Mouse (Mus musculus): ENCODE measurements around the gene Dnaja3. TPM values are rescaled to one million over a fixed set of nuclear protein-coding genes. Genes with fewer than 3 reads are reported as not detected.

Gene Dnaja3
- polyA plus RNA-seq, 1 experiment = 69.5 TPM

GRCm38 (mm10) chr16:4665726-4666125, 25.9 kb downstream of the Dnaja3 start:
- H3K36me3 ChIP-seq (ENCODE audit: control insufficient read depth, insufficient read depth) = peaks cover 19% of the 10 kb centered on the region
- H3K27me3 ChIP-seq (ENCODE audit: control insufficient read depth, insufficient read depth, insufficient read length) = no peaks in the 10 kb centered on the region
- H3K4me3 ChIP-seq = no peak overlapping the region
- no peak overlapping the region for H3K4me2 ChIP-seq (ENCODE audit: low read depth)
- no peaks in the 10 kb centered on the region for H3K79me2 ChIP-seq (ENCODE audit: control insufficient read depth, insufficient read depth)
- TF ChIP-seq TCF12 (IDR thresholded peaks at IDR 0.05; ENCODE audit: insufficient read depth, poor library complexity, severe bottlenecking) = no peak
- no peak for TF ChIP-seq TCF3 (IDR thresholded peaks at IDR 0.05; ENCODE audit: insufficient read length, low read depth)
- no peak for TF ChIP-seq REST (IDR thresholded peaks at IDR 0.05; ENCODE audit: insufficient read depth, insufficient read length)
- no peak for TF ChIP-seq USF1 (IDR thresholded peaks at IDR 0.05; ENCODE audit: low read depth)
- no peak for TF ChIP-seq E2F4 (IDR thresholded peaks at IDR 0.05; ENCODE audit: insufficient read depth)
- TF ChIP-seq MAX (IDR thresholded peaks at IDR 0.05; ENCODE audit: low read depth) = no peak
- TF ChIP-seq POLR2AphosphoS2 (IDR thresholded peaks at IDR 0.05; ENCODE audit: insufficient read length, low read depth) = no peak
- TF ChIP-seq CEBPB (IDR thresholded peaks at IDR 0.05; ENCODE audit: insufficient read depth, poor library complexity, severe bottlenecking) = no peak
- TF ChIP-seq SRF (IDR thresholded peaks at IDR 0.05; ENCODE audit: control insufficient read depth, insufficient read length, low read depth) = no peak
- TF ChIP-seq POLR2A (IDR thresholded peaks at IDR 0.05; ENCODE audit: insufficient read length, low read depth) = no peak
- TF ChIP-seq MYOD1 (IDR thresholded peaks at IDR 0.05; ENCODE audit: control insufficient read depth in 1 of 3, insufficient read length in 2 of 3, low read depth in 2 of 3) = no peak
- no peak for TF ChIP-seq MYOG (IDR thresholded peaks at IDR 0.05; ENCODE audit: control insufficient read depth in 1 of 3, insufficient read depth in 1 of 3, insufficient read length in 2 of 3, low read depth in 2 of 3)
- H3ac ChIP-seq (ENCODE audit: control insufficient read depth, insufficient read length) = no peak overlapping the region

DNA sequence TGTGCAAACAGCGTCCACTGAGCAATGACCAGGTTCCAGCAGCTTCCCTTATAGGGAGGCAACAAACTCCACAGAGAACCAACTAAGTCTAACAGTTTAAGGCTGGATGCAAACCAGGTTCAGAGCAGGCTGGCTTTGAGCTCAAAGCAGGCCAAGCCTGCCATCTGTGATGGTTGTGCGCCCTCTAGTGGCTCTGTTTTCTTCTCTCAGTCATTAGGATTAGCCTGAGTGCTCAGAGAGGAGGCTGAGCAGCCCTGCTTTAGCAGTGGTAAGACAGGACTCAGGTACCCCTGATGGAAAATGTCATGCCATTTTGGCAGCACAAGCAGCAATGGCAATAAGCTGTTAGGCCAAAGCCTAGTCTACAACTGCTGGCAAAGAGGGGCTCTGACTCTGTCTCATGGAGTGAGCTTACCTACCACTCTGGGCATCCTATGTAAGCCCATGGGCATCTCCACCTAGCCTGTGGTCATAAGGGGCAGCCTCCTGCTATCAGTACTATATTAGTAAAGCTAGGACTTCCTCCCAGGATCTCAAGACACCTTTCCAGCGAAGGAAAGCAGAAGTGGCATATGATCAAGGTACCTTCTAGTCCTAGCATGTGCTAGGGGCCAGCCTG, 27.5 kb downstream of the Dnaja3 start:
- Histone ChIP-seq H3K36me3 (ENCODE audit: control insufficient read depth, insufficient read depth) (peaks cover 21% of the 10 kb centered on the region), H3K4me3 (no peak overlapping the region), H3K27me3 (ENCODE audit: control insufficient read depth, insufficient read depth, insufficient read length) (no peaks in the 10 kb centered on the region), H3ac (ENCODE audit: control insufficient read depth, insufficient read length) (no peak overlapping the region), H3K4me2 (ENCODE audit: low read depth) (no peak overlapping the region), H3K79me2 (ENCODE audit: control insufficient read depth, insufficient read depth) (no peaks in the 10 kb centered on the region)
- TF ChIP-seq MYOD1 (IDR thresholded peaks at IDR 0.05; ENCODE audit: control insufficient read depth in 1 of 3, insufficient read length in 2 of 3, low read depth in 2 of 3) = no peak
- TF ChIP-seq TCF12 (IDR thresholded peaks at IDR 0.05; ENCODE audit: insufficient read depth, poor library complexity, severe bottlenecking) = no peak
- TF ChIP-seq REST (IDR thresholded peaks at IDR 0.05; ENCODE audit: insufficient read depth, insufficient read length) = no peak
- no peak for TF ChIP-seq USF1 (IDR thresholded peaks at IDR 0.05; ENCODE audit: low read depth)
- TF ChIP-seq SRF (IDR thresholded peaks at IDR 0.05; ENCODE audit: control insufficient read depth, insufficient read length, low read depth) = no peak
- no peak for TF ChIP-seq TCF3 (IDR thresholded peaks at IDR 0.05; ENCODE audit: insufficient read length, low read depth)
- TF ChIP-seq CEBPB (IDR thresholded peaks at IDR 0.05; ENCODE audit: insufficient read depth, poor library complexity, severe bottlenecking) = no peak
- no peak for TF ChIP-seq MYOG (IDR thresholded peaks at IDR 0.05; ENCODE audit: control insufficient read depth in 1 of 3, insufficient read depth in 1 of 3, insufficient read length in 2 of 3, low read depth in 2 of 3)
- no peak for TF ChIP-seq POLR2AphosphoS2 (IDR thresholded peaks at IDR 0.05; ENCODE audit: insufficient read length, low read depth)
- TF ChIP-seq POLR2A (IDR thresholded peaks at IDR 0.05; ENCODE audit: insufficient read length, low read depth) = no peak
- TF ChIP-seq E2F4 (IDR thresholded peaks at IDR 0.05; ENCODE audit: insufficient read depth) = no peak

DNA sequence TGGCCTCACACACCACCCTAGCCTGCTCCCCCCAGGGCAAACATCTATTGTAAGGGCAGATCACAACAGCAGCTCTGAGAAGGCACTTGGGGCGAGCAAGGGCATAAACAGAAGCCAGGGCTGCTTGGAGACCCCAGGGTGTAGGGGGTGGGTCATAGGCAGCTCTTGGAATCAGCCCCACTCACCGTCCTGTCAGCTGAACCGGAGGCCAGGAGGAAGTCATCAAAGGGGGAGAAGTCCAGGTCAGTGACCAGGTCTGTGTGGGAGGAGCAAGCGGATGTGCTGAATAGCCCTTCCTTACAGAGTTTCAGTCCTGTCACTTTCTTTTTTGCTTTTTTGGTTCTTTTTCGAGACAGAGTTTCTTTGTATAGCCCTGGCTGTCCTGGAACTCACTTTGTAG, 30.5 kb downstream of the Dnaja3 start:
- peaks cover 36% of the 10 kb centered on the region for H3K36me3 ChIP-seq (ENCODE audit: control insufficient read depth, insufficient read depth)

DNA sequence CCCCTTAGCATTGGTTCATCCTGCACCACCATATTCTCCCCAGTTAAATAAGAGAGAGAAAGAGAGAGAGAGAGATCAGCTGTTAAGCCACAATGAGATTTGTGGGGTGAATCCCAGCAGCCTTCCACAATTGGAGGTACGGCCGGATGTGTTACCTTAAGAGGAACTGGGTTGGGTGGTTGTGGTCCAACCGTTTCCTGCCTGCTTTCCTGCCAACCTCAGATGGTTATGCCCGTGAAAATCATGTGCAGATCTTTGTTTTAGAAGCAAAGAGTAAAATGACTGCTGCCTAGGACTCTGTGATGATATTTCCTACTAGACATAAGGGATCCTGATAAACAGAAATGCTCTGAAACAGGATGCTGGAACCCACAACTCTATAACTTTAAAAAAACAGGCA, 34.3 kb downstream of the Dnaja3 start:
- Histone ChIP-seq H3K36me3 (ENCODE audit: control insufficient read depth, insufficient read depth) (peaks cover 43% of the 10 kb centered on the region), H3K79me2 (ENCODE audit: control insufficient read depth, insufficient read depth) (no peaks in the 10 kb centered on the region), H3K4me3 (no peak overlapping the region), H3ac (ENCODE audit: control insufficient read depth, insufficient read length) (no peak overlapping the region), H3K27me3 (ENCODE audit: control insufficient read depth, insufficient read depth, insufficient read length) (no peaks in the 10 kb centered on the region), H3K4me2 (ENCODE audit: low read depth) (no peak overlapping the region)
- TF ChIP-seq REST (IDR thresholded peaks at IDR 0.05; ENCODE audit: insufficient read depth, insufficient read length) (no peak), CEBPB (IDR thresholded peaks at IDR 0.05; ENCODE audit: insufficient read depth, poor library complexity, severe bottlenecking) (no peak), MAX (IDR thresholded peaks at IDR 0.05; ENCODE audit: low read depth) (no peak), POLR2AphosphoS2 (IDR thresholded peaks at IDR 0.05; ENCODE audit: insufficient read length, low read depth) (no peak), MYOD1 (IDR thresholded peaks at IDR 0.05; ENCODE audit: control insufficient read depth in 1 of 3, insufficient read length in 2 of 3, low read depth in 2 of 3) (no peak), TCF3 (IDR thresholded peaks at IDR 0.05; ENCODE audit: insufficient read length, low read depth) (no peak), E2F4 (IDR thresholded peaks at IDR 0.05; ENCODE audit: insufficient read depth) (no peak), POLR2A (IDR thresholded peaks at IDR 0.05; ENCODE audit: insufficient read length, low read depth) (no peak), MYOG (IDR thresholded peaks at IDR 0.05; ENCODE audit: control insufficient read depth in 1 of 3, insufficient read depth in 1 of 3, insufficient read length in 2 of 3, low read depth in 2 of 3) (no peak), USF1 (IDR thresholded peaks at IDR 0.05; ENCODE audit: low read depth) (no peak), TCF12 (IDR thresholded peaks at IDR 0.05; ENCODE audit: insufficient read depth, poor library complexity, severe bottlenecking) (no peak), SRF (IDR thresholded peaks at IDR 0.05; ENCODE audit: control insufficient read depth, insufficient read length, low read depth) (no peak)

More for the DNA sequence above, 30.5 kb downstream of the Dnaja3 start:
- H3K4me2 ChIP-seq (ENCODE audit: low read depth) = no peak overlapping the region
- no peaks in the 10 kb centered on the region for H3K79me2 ChIP-seq (ENCODE audit: control insufficient read depth, insufficient read depth)
- no peak for TF ChIP-seq POLR2AphosphoS2 (IDR thresholded peaks at IDR 0.05; ENCODE audit: insufficient read length, low read depth)
- no peak for TF ChIP-seq MYOG (IDR thresholded peaks at IDR 0.05; ENCODE audit: control insufficient read depth in 1 of 3, insufficient read depth in 1 of 3, insufficient read length in 2 of 3, low read depth in 2 of 3)
- no peak for TF ChIP-seq SRF (IDR thresholded peaks at IDR 0.05; ENCODE audit: control insufficient read depth, insufficient read length, low read depth)
- no peak for TF ChIP-seq REST (IDR thresholded peaks at IDR 0.05; ENCODE audit: insufficient read depth, insufficient read length)
- TF ChIP-seq MAX (IDR thresholded peaks at IDR 0.05; ENCODE audit: low read depth) = no peak
- TF ChIP-seq POLR2A (IDR thresholded peaks at IDR 0.05; ENCODE audit: insufficient read length, low read depth) = no peak
- TF ChIP-seq TCF12 (IDR thresholded peaks at IDR 0.05; ENCODE audit: insufficient read depth, poor library complexity, severe bottlenecking) = no peak
- TF ChIP-seq E2F4 (IDR thresholded peaks at IDR 0.05; ENCODE audit: insufficient read depth) = no peak
- TF ChIP-seq MYOD1 (IDR thresholded peaks at IDR 0.05; ENCODE audit: control insufficient read depth in 1 of 3, insufficient read length in 2 of 3, low read depth in 2 of 3) = no peak
- TF ChIP-seq TCF3 (IDR thresholded peaks at IDR 0.05; ENCODE audit: insufficient read length, low read depth) = no peak
- TF ChIP-seq USF1 (IDR thresholded peaks at IDR 0.05; ENCODE audit: low read depth) = no peak
- TF ChIP-seq CEBPB (IDR thresholded peaks at IDR 0.05; ENCODE audit: insufficient read depth, poor library complexity, severe bottlenecking) = no peak
- no peak overlapping the region for H3ac ChIP-seq (ENCODE audit: control insufficient read depth, insufficient read length)
- no peak overlapping the region for H3K4me3 ChIP-seq
- H3K27me3 ChIP-seq (ENCODE audit: control insufficient read depth, insufficient read depth, insufficient read length) = no peaks in the 10 kb centered on the region
